Mouse (Mus musculus) adrenal gland, adult 18-20 months (tissue): ENCODE results near the gene Plscr3. TPM values are rescaled to one million over a fixed set of nuclear protein-coding genes. Genes with fewer than 3 reads are reported as not detected.

Experiments used
- DNase-seq, 2 experiments: peaks; one replicate each; pipeline ENCODE4 v3.0.0; 2021 to 2022; ENCODE audit warnings: low spot score in 2 of 2
- long read RNA-seq, 2 experiments: library from polyadenylated mRNA; stranded (forward); transcript quantifications; one replicate each; pipeline ENCODE4 v2.0.0; 2021
- total RNA-seq, 2 experiments: library from RNA; stranded (reverse); gene quantifications; 1 replicate in 1 of 2; 2 replicates in 1 of 2; pipeline ENCODE4 v1.2.3; 2021

Gene Plscr3
- total RNA-seq = 10 to 100 TPM; 38.2 to 46.2 TPM
- long read RNA-seq, experiment 1, transcript Plscr3-201 (7 exons, 1,927 nt) = minor isoform, 13 of 39 reads
- long read RNA-seq, experiment 1, transcript Plscr3-203 (8 exons, 2,785 nt) = major isoform, 18 of 39 reads
- long read RNA-seq, experiment 1, partial matches to known transcripts = 2 of 39 reads
- long read RNA-seq, experiment 1, other reads (novel, unspliced or antisense) = 5 of 39 reads
- long read RNA-seq, experiment 2, transcript Plscr3-202 (8 exons, 1,835 nt) = minor isoform, 5 of 72 reads
- long read RNA-seq, experiment 2, transcript Plscr3-201 (7 exons, 1,927 nt) = minor isoform, 11 of 72 reads
- long read RNA-seq, experiment 2, transcript Plscr3-203 (8 exons, 2,785 nt) = major isoform, 37 of 72 reads
- long read RNA-seq, experiment 2, partial matches to known transcripts = 8 of 72 reads
- long read RNA-seq, experiment 2, other reads (novel, unspliced or antisense) = 11 of 72 reads

DNA sequence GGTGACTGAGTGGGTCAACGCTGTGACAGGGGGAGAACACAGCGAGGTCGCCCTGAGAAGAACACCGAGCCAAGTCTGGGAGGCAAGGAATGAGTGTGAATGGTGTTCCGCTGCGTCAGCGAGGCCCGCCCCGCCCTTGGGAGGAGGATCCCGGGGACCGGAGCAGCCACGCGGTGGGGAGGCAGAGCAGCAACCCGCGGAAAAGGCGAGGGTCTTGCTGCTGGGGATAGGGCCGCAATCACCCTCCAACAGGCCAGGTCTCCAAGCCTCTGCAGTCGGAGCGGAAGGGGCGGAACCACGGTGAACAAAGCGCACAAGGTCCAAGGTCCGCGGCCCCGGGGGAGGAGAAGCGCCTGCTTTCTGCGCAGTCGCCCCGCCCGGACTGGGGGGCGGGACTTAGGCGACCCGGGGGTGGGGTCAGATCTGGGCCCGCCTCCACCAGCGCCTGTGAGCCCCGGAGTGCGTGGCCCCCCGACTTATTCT is at the start of gene Plscr3:
Gene Plscr3 (plus strand): TSS at position 179 of the 483 bp plus-strand sequence.
- peak; percentile 93 to 94 for DNase-seq

DNA sequence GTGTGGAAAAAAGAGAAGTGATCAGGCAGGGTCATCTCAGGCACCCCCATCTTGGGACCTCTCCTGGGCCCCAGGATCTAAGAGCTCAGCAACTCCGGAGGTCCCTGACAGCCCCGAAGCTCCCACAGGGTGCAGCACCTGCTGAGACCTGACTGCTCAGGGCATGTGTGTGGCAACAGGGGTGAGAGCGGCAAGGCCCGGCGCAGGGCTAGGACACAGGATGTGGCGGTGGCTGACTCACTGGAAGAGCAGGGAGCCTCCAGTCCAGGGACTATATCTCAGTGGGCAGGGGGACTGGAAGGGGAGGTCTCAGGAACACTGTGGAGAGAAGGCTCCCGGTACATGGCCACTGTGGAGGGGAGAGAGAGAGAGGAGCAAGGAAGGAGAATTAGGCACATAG is 48.3 kb upstream of the Plscr3 start:
- no peak for DNase-seq

DNA sequence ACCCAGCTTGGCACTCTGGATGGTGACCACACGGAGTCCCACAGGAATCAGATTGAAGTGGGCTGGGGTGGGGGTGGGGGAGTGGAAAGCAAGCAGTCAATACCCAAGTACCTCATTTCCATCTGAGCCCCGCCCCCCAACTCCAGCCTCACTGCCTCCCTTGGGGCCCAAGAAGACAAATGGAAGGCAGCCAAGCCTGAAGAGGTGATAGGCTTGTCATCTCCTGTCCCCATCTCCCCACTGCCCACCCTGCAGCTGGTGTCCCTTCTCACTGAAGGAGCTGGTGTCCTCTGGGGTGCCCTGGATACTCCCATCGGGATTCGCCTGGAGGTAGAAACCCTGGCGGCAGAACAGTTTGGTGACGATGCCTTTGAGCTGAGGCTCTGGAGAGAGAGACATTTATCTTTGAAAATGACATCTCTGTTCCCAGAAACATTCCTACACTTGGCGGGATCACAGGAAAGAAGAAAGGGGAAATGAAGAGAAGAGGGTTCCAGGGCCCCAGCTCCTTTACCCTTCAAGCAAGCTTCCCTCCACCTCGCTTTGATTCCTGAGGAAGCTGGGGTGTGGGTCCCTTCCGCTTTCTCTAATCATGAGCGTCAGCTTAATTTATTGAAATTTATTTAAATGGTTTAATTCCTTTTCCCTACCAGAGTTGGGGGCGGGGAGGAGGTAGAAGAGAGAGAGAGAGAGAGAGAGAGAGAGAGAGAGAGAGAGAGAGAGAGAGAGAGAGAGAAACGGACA is 46.6 kb upstream of the Plscr3 start:
- no peak for DNase-seq

DNA sequence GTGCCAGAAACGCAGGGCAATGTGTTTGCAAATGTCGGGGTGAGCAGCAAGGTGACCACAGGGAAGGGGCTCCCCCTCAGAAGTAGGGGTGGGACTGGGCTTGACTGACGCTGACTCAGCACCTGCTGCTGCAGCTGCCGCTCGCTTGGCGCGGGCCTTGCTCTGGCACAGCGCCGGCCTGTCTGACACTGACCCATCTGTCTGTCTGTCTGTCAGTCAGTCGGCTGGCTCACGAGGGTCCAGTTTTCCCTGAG is 46.1 kb upstream of the Plscr3 start:
- DNase-seq = no peak

DNA sequence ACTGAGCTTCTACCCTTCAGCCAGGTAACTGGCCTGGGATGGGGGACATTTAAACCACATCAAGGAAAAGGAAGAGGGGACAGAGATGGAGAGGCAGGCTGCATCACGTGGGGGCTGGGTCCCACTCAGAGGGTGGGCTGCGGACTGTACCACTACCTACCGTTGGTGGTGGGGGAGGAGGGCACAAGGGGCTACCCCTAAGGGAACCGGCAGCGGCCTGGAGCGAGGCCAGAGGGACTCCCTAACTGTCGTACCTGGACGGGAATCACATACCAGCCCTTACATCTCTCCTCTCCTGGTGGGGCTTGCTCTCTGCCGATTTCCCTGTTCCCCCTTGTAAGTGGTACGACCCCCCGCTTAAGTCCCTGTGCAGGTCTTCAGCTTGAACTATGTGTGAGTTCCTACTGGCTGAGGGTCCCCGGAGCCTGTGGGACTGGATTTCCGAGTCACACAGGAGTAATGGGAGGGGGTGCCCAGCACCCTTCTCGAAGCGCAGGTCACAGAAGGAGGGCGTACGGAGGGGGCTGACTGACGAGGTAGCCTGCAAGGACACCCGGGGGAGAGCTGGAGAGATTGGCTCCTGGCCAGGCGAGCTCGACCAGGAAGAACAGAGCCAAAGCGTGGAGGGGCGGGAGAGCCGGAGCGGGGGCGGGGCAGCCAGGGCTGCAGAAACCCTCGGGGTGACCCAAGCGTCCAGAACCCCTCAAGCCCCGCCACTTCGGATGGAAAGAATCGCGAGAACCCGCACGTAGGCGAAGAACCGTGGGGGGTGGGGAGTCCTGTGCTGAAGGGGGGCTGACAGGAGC is 45.6 kb upstream of the Plscr3 start:
- peak in 1 of 2 experiments; percentile 65 for DNase-seq

DNA sequence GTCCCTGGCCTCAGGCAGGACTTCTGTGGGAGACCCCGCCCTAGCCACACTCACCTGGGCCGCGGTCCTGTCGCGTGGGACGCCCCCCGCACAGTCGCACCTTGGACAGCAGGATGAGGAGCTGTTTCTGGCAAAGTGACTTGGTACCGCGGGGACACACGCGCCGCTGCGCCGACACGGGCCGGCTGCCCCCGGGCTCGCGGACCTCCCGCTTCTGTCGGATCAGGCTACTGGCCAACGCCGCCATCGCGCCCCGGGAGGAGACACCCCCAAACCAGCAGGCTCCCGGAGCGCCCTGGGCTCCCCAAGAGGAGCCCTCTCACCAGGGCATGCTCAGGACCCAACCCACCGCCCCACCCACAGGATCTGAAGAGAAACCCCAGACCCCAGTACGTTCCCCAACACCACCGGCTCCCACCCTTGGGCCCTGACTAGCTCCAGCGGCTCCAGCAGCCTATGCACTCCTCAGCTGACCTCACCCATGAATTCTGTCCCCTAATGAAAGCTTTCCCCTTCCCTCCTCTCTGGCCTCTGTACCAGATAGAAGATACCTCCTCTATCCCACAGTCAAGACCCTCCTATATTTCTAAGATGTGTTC is 44.7 kb upstream of the Plscr3 start, which contains the start of gene Fgf11:
Gene Fgf11 (minus strand): TSS at position 479 of the 599 bp plus-strand sequence.
- DNase-seq = no peak

DNA sequence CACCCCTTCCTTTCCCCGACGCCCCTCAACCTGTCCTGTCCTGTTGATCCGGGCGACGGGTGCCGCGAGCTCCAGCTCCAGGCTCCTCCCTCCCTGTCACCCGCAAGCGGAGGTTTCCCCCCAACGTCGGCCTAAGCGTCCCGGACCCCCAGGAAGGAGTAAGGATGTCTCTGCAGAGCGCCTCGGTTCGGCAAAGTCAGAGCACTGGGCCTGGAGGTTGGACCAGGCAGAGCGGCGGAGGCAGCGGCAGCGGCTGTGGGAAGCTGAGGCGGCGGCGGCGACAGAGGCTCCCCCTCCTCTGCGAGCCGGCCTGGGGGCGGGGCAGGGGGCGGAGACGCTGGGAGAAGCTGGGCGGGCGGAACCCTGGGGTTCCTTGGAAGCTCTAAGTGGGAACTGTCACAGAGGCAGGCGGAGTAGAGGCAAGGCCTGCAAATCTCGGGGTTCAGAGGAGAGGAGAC is 43.5 kb upstream of the Plscr3 start:
- peak; percentile 87 to 89 for DNase-seq

DNA sequence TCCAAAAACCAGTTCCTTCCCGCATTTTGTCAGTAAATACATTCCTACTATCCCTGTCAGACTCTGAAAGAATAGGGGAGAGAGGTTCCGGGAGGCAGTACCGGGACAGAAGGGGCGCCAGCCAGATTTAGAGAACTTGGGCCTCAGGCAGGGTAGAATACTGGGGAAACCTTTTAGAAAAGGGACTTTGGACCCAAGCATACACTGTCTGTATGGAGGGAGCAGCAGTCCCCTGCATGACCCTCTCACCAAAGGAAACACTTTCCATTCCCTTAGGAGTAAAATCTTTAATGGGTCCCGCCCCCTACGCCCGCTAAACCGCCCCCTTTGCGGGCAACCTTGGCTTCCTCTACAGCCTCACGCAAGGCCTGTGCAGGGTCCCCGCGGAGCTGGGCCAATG is 42.8 kb upstream of the Plscr3 start:
- no peak for DNase-seq

DNA sequence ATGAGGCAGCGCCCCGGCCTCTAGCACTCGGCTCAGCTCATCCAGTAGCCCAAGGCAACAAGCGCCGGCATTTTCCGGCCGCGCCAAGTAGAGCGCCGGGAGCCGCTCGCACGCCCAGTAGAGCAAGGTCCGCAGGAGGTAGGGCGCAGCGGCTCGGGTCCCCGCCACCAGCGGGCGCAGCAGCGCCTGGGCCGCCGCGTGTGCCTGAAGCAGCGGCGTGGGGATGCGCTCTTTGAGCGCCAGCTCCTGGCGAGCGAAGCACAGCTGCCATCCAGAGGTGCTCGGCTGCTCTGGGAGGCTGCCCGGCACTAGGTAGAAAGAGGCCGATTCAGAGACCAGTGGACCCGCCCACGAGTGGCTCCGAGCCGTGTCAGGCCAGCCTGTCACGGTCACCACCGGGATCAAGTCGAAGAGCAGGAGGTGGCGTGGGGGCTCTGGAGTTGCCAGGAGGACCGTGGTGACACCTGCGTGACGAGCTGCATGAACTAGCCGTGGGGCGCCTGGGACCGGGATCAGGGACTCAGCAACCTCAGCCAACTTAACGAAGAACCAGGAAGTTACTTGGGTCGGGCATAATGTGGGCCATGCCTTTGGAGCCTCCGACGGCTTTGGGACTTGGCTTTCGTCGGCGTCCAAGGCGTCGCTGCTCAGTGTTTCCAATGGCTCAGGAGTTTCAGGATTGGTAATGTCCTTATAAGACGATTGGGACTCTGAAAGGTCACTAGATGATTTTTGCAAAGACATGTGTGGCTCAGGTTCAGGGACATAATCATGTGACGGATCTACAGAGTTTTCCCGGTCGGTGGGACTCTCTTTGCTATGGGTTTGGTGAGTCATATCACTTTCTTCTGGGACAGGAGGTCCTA is 42.2 kb upstream of the Plscr3 start:
- peak; percentile 78 to 82 for DNase-seq

DNA sequence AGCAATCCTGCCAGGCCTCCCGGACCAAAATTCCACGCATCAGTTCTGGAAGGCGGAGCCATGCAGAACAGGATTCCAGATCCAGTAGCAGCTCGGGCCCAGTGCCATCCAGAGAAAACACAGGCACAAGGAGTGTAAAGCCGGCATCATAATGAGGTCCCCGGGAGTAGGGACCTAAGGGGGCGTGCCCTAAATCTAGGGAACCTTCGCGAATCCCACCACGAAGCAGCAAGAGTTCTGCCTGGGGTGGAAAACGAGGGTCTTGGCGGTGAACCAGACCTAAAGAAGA is 41.6 kb upstream of the Plscr3 start:
- DNase-seq = peak in 1 of 2 experiments; percentile 23

DNA sequence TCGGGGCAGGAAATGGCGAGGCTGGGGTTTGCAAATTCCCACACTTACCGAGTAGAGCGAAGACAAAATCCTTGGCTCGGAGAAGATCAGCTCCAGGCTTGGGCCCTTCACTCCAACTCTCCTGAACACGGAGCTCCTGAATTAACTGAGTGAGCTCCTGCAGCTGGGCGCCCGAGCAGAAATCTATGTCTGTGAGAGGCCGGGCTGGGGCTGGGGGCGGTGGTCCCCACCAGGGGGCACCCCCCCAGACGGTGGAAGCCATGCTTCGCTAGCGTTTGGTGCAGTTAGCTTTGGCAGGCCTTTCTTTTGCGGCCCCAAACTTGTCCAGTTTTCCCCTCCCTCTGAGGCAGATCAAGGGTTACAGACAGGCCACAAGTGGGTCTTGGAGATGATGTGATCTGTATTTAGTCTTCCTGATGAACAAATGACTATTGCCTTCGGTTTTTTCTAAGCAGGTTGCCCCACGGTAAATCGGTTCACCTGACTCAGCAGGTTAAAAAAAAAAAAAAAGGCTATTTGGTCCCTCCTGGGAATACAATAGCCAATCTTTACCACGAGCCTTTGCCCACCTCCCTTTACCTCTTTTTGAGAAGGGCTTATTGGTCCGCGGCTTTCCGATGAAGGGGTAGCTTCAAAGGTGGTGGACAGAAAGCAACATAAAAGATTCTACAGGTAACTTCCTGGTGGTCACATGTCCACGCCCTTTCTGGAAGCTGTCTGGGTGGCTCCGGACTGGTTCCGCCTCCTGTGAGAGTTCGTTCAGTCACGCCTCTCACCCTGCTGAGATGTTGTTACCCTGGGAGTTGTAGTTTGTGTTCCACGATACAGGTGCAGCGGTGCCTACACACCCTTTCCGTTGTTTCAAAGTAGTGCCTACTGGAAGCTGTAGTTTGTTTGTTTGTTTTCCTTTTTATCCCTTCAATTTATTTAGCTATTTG is 40.9 kb upstream of the Plscr3 start, which contains the start of gene Tmem102:
Gene Tmem102 (minus strand): TSS at position 653 of the 938 bp plus-strand sequence.
- no peak for DNase-seq

DNA sequence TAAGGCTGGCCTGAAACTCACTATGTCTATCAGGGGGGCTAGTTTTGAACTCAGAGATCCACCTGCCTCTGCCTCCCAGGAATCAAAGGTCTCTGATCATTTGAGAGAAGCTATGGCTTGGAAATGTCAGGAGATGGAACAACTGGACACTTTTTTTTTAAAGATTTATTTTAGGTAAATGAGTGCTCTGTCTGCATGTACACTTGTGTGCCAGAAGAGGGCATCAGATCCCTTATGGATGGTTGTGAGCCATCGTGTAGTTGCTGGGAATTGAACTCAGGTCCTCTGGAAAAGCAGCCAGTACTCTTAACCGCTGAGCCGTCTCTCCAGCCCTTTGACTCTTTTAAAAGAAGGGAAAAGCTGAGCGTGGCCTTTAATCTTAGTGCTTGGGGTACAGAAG is 39.8 kb upstream of the Plscr3 start:
- no peak for DNase-seq

DNA sequence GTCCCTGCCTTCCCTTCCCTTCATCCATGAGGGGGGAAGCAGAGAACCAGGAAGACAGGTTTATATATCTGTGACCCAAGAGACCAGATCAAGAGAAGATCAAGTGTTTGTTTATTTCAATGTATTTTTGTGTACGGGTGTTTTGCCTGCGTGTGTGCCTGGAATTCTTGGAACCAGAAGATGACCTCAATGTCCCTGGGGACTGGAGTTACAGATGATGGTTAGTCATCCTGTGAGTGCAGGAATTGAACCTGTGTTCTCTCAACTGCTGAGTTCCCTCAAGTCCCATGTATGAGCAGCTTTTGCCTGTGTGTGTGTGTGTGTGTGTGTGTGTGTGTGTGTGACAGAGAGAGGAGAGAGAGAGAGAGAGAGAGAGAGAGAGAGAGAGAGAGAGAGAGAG is 38.5 kb upstream of the Plscr3 start:
- no peak for DNase-seq

DNA sequence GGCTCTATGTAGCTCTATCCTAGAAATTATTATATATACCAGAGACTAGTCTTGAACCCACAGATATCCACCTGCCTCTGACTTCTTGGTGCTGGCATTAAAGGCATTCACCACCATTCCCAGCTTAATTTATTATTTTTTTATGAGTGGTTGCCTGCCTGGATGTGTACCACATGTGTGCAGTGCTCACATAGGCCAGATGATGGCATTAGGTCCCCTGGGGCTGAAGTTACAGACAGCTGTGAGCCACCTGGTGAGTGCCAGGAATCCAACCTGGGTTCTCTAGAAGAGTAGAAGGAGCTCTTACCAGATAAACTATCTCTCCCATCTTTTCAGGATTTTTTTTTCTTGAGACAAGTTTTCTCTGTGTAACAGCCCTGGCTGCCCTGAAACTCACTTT is 35.9 kb upstream of the Plscr3 start:
- no peak for DNase-seq

DNA sequence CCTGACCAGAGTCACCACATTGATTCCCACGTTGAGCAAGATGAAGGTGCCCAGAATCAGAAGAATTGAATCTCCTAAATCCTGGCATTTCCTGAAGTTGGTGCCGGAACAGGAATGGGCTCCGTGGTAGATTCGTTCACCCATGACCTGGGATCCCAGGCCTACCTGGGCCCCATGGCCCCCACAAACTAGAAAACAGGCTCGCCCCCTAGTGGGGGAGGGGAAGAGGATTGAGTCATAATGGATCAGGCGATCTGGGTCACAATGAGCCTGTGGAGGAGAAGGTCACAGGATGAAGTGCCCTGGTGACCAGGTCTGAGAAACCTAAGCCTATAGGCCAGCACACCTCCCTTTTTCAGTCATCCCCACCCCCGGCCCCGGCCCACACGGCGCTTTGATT is 31.0 kb upstream of the Plscr3 start, which contains the start of gene Gm39566:
Gene Gm39566 (minus strand): TSS at position 144 of the 400 bp plus-strand sequence.
- no peak for DNase-seq

DNA sequence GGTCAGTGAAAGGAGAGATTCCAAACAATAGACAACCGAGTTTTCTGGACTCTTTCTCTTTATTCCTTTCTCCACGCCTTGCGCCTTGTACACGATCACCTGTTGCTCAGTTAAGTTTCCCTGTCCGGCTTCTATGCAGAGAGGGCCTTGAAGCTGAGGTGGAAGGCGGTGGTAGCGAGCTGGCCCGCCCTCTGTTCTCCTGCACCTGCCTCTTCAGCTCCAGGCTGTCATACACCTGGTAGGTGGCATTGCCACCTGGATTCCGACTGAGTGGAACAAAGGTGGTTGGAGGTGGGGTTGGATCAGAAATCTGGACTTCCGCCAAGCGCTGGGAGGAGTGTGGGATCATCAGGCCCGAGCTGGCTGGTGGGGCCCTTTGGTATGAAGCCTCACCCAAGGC is 29.7 kb upstream of the Plscr3 start:
- no peak for DNase-seq

DNA sequence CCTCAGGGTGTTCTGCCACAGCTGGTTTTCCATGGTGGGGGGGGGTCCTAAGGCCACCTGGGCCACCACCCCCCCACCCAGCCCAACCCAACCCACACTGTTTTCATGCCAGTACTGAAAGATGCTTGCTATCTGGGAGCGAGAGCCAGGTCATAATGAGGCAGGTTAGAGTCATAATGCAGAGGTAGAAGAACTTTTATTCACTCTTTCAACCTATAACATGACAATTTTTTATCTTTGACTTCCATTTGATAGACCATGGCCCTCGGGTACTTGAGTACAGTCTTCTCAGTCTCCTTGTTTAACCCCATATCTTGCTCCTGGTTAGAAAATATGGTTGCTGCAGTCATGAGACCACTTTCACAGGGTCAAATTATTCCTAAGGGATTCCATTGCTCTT is 27.8 kb upstream of the Plscr3 start, which contains the start of gene Spem2:
Gene Spem2 (minus strand): TSS at position 101 of the 400 bp plus-strand sequence.
- DNase-seq = no peak

DNA sequence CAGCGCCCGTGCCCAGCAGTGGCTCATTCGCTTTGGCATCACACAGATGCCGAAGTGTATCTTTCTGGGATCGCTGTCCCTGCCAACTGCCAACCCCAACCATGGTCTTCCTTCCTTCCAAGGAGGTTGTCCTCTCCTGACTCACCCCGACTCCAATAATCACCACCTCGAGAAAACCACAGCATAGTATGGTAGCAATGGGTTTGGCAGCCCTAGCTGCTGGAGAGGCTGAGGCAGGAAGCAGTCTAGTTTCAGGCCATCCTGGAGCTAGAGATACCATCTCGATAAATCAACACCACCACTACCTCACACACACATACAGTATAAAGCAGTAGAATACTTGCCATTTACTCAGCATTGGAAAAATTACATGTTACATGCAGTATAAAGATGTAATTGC is 27.3 kb upstream of the Plscr3 start:
- no peak for DNase-seq

DNA sequence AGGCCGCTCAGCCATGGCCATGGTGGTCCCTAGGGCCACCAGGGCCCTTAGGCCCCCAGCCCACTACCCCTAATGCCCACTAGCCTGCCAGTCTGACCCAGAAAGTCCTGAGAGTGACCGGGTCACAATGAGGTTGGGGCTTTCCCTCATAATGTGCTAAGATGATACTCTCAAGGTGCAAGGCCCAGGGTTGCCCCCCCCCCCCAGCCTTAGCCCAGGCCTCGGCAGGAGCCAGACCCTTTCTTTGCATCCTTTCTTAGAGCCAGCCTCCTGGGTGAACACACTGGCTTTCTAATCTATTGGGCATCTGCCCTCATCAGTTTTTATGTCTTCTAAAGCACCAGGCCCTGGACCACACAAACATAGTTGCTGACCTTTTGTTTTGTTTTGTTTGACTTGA is 24.1 kb upstream of the Plscr3 start, which contains the start of gene Spem1:
Gene Spem1 (minus strand): TSS at position 101 of the 400 bp plus-strand sequence.
- DNase-seq = no peak
